Mouse (Mus musculus) kidney, adult 2 months (tissue): ENCODE measurements around the gene Ccm2l. TPM values are rescaled to one million over a fixed set of nuclear protein-coding genes. Genes with fewer than 3 reads are reported as not detected.

Experiments
- DNase-seq: peaks from one replicate; pipeline ENCODE4 v3.0.0; 2021
- H3K27ac ChIP-seq: fragments of 200-500 bp; 2 replicates; pipeline ENCODE4 v1.5.1; 2012; ENCODE audit warnings: low read depth, low read length, control low read depth, inconsistent platforms; ENCODE audit not compliant: insufficient read depth
- H3K27me3 ChIP-seq: fragments of 200-500 bp; replicated peaks from 2 replicates; pipeline ENCODE4 v1.6.1; 2012; ENCODE audit warnings: mild to moderate bottlenecking, moderate library complexity, low read length, inconsistent platforms; ENCODE audit not compliant: control insufficient read depth, insufficient read depth
- H3K36me3 ChIP-seq: fragments of 200-500 bp; 2 replicates; pipeline ENCODE4 v1.6.1; 2012; ENCODE audit warnings: mild to moderate bottlenecking, moderate library complexity, low read length, inconsistent platforms; ENCODE audit not compliant: control insufficient read depth, insufficient read depth
- H3K4me1 ChIP-seq: fragments of 200-500 bp; 2 replicates; pipeline ENCODE4 v1.6.1; 2011; ENCODE audit warnings: low read length; ENCODE audit not compliant: control insufficient read depth, insufficient read depth
- H3K4me3 ChIP-seq: fragments of 200-500 bp; 2 replicates; pipeline ENCODE4 v1.5.1; 2011; ENCODE audit warnings: mild to moderate bottlenecking, low read depth, low read length, control low read depth; ENCODE audit not compliant: insufficient read depth
- CTCF ChIP-seq: fragments of 200-500 bp; conservative IDR thresholded peaks from 2 replicates; pipeline ENCODE4 v1.5.1; 2011; ENCODE audit warnings: low read depth, mild to moderate bottlenecking, control low read depth, low read length, moderate library complexity, mixed read lengths; ENCODE audit not compliant: insufficient read depth, insufficient read length
- POLR2A ChIP-seq: fragments of 200-500 bp; IDR thresholded peaks from one replicate; pipeline ENCODE4 v1.6.1; 2011; ENCODE audit warnings: low read depth, low read length, control low read depth
- WGBS: fragments of 180-500 bp; shearing (Covaris S2); methylation state at CpG from one replicate; pipeline ENCODE4 v1.1.7; 2018; 5-methylcytosine and 5-hydroxymethylcytosine counted together
- polyA plus RNA-seq: library from polyadenylated mRNA; depleted of rRNA; stranded (reverse); fragments of >200 nt; gene quantifications from 2 replicates; pipeline ENCODE4 v1.2.3, GENCODE M21; 2012

Ccm2l gene
- polyA plus RNA-seq, 1 experiment, result 23.0 TPM

- no peaks in the 10 kb centered on the region for H3K4me1 ChIP-seq
- no peaks in the 10 kb centered on the region for H3K36me3 ChIP-seq
- no peak overlapping the region for H3K4me3 ChIP-seq
- TF ChIP-seq POLR2A (no peak), CTCF (no peak)
- no peaks in the 10 kb centered on the region for H3K27me3 ChIP-seq
- no peak for DNase-seq
- H3K27ac ChIP-seq, result no peak overlapping the region
- WGBS, result 41% methylated on average over 8 of the region's 8 CpGs
Observed at GRCm38 (mm10) chr2:153045884-153046299, 19.9 kb upstream of the Ccm2l start.

GRCm38 (mm10) chr2:153047828-153048465, 17.8 kb upstream of the Ccm2l start:
- no peak overlapping the region for H3K27ac ChIP-seq
- DNase-seq, result peak; percentile 45
- no peaks in the 10 kb centered on the region for H3K27me3 ChIP-seq
- TF ChIP-seq CTCF, result peak; percentile 81
- TF ChIP-seq POLR2A, result no peak
- H3K36me3 ChIP-seq, result no peaks in the 10 kb centered on the region
- H3K4me1 ChIP-seq, result no peaks in the 10 kb centered on the region
- 47% methylated on average over 17 of the region's 17 CpGs for WGBS
- H3K4me3 ChIP-seq, result no peak overlapping the region

GRCm38 (mm10) chr2:153049288-153049996, 16.3 kb upstream of the Ccm2l start:
- no peak overlapping the region for H3K27ac ChIP-seq
- no peaks in the 10 kb centered on the region for H3K36me3 ChIP-seq
- no peak for DNase-seq
- TF ChIP-seq CTCF (no peak), POLR2A (no peak)
- H3K4me1 ChIP-seq, result no peaks in the 10 kb centered on the region
- H3K4me3 ChIP-seq, result no peak overlapping the region
- no peaks in the 10 kb centered on the region for H3K27me3 ChIP-seq
- 35% methylated on average over 9 of the region's 9 CpGs for WGBS

- Histone ChIP-seq H3K27me3 (no peaks in the 10 kb centered on the region), H3K27ac (no peak overlapping the region), H3K4me3 (no peak overlapping the region), H3K36me3 (no peaks in the 10 kb centered on the region), H3K4me1 (no peaks in the 10 kb centered on the region)
- 83% methylated on average over 4 of the region's 4 CpGs for WGBS
- DNase-seq, result no peak
- no peak for TF ChIP-seq POLR2A
- TF ChIP-seq CTCF, result no peak
Observed at GRCm38 (mm10) chr2:153049997-153050358, 15.8 kb upstream of the Ccm2l start.

GRCm38 (mm10) chr2:153051095-153051494, 14.7 kb upstream of the Ccm2l start:
- Histone ChIP-seq H3K27ac (no peak overlapping the region), H3K4me1 (no peaks in the 10 kb centered on the region), H3K36me3 (no peaks in the 10 kb centered on the region), H3K27me3 (no peaks in the 10 kb centered on the region), H3K4me3 (no peak overlapping the region)
- TF ChIP-seq CTCF, result no peak
- TF ChIP-seq POLR2A, result no peak
- DNase-seq, result no peak
- WGBS, result 80% methylated on average over 6 of the region's 6 CpGs

GRCm38 (mm10) chr2:153051537-153051936, 14.2 kb upstream of the Ccm2l start:
- TF ChIP-seq POLR2A, result no peak
- no peak for TF ChIP-seq CTCF
- Histone ChIP-seq H3K4me1 (no peaks in the 10 kb centered on the region), H3K27me3 (no peaks in the 10 kb centered on the region), H3K36me3 (no peaks in the 10 kb centered on the region), H3K4me3 (no peak overlapping the region), H3K27ac (no peak overlapping the region)
- WGBS, result 71% methylated on average over 9 of the region's 9 CpGs
- no peak for DNase-seq

GRCm38 (mm10) chr2:153052700-153053351, 12.9 kb upstream of the Ccm2l start:
- DNase-seq, result peak; percentile 19

More at GRCm38 (mm10) chr2:153052700-153053351, 12.9 kb upstream of the Ccm2l start:
- H3K4me1 ChIP-seq, result no peaks in the 10 kb centered on the region
- no peaks in the 10 kb centered on the region for H3K36me3 ChIP-seq
- no peak overlapping the region for H3K27ac ChIP-seq
- no peak overlapping the region for H3K4me3 ChIP-seq
- no peaks in the 10 kb centered on the region for H3K27me3 ChIP-seq
- TF ChIP-seq CTCF (no peak), POLR2A (no peak)
- whole genome bisulfite sequencing, result 11% methylated on average over 30 of the region's 30 CpGs
